Comparison of ENCODE assay signal across 22 mouse cellular contexts in the genomic region with DNA sequence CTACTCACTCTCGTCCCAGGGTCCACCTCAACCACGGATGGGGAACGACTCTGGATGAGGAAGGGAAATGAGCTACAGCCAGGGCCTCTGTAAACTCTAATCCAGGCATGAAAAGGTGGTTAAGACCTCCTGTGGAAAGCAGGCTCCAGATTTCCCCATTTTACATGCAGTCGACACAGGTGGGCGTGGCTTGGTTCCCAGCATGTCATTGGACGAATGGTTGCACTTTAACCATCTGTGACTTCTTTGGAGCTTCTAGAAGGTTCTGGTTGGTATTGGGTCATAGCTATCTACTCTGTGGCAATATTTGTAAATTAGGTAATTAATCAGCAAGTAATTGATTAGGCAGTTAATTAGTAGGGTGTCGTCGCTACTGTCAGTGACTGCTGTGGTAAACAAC.
A peak's percentile ranks its signal among the peaks of the same experiment; 100 is the strongest.
DNase-seq lines count a peak whose midpoint lies in the region; ATAC-seq and TF ChIP-seq lines count a peak whose summit lies in the region.
"Had no signal": no experiment of that assay in that cellular context is flagged by ENCODE, and none has a peak within 500 bp of the region (broad histone marks: within the 10 kb centered on the region; RNA-seq: fewer than 3 reads in every experiment).

No protein-coding gene starts in this region.

- no peak overlapping the region for H3K9ac ChIP-seq in forebrain, postnatal 0 days
- no peak overlapping the region for H3K9ac ChIP-seq in forebrain, embryonic 12.5 days
- H3K9ac ChIP-seq in midbrain, embryonic 11.5 days (ENCODE audit: low read length) = no peak overlapping the region
- no peak overlapping the region for H3K9ac ChIP-seq in midbrain, embryonic 13.5 days (replicated peaks)
- H3K9ac ChIP-seq in liver, postnatal 0 days (replicated peaks) = no peak overlapping the region
- H3K9ac ChIP-seq: embryonic facial prominence, embryonic 15.5 days; forebrain, embryonic 13.5 days; hindbrain, embryonic 15.5 days had no signal

- no peak for TF ChIP-seq CTCF in forebrain, postnatal 0 days (IDR thresholded peaks at IDR 0.05; ENCODE audit: low read depth)
- no peak for TF ChIP-seq CTCF in liver, postnatal 0 days (IDR thresholded peaks at IDR 0.05; ENCODE audit: low read depth)

- 64% methylated on average over 8 of the region's 8 CpGs for WGBS in forebrain, postnatal 0 days
- WGBS in forebrain, embryonic 12.5 days = 81% methylated on average over 8 of the region's 8 CpGs
- WGBS in midbrain, embryonic 11.5 days = 78% methylated on average over 8 of the region's 8 CpGs
- WGBS in midbrain, embryonic 13.5 days = 80% methylated on average over 8 of the region's 8 CpGs
- WGBS in limb, embryonic 10.5 days = 84% methylated on average over 8 of the region's 8 CpGs
- WGBS in liver, postnatal 0 days (ENCODE audit: insufficient replicate concordance) = 78% methylated on average over 8 of the region's 8 CpGs

- H3K4me1 ChIP-seq in forebrain, postnatal 0 days (ENCODE audit: insufficient read depth) = no peaks in the 10 kb centered on the region
- peaks cover 21% of the 10 kb centered on the region for H3K4me1 ChIP-seq in forebrain, embryonic 12.5 days
- H3K4me1 ChIP-seq in midbrain, embryonic 11.5 days (ENCODE audit: control insufficient read depth, insufficient read depth, low read length) = peaks cover 12% of the 10 kb centered on the region
- H3K4me1 ChIP-seq in midbrain, embryonic 13.5 days (replicated peaks) = peaks cover 27% of the 10 kb centered on the region
- peaks cover 31% of the 10 kb centered on the region for H3K4me1 ChIP-seq in limb, embryonic 10.5 days
- H3K4me1 ChIP-seq in liver, postnatal 0 days (ENCODE audit: insufficient read depth) = no peaks in the 10 kb centered on the region

- H3K27ac ChIP-seq in forebrain, postnatal 0 days (ENCODE audit: low read depth, low read length) = no peak overlapping the region; the same call in 1 of the 2 replicates
- H3K27ac ChIP-seq in forebrain, embryonic 12.5 days = no peak overlapping the region
- H3K27ac ChIP-seq in midbrain, embryonic 11.5 days (ENCODE audit: low read depth, low read length) = no peak overlapping the region
- H3K27ac ChIP-seq in midbrain, embryonic 13.5 days = no peak overlapping the region
- H3K27ac ChIP-seq in limb, embryonic 10.5 days = no peak overlapping the region
- no peak overlapping the region for H3K27ac ChIP-seq in liver, postnatal 0 days (ENCODE audit: low read depth)
- H3K27ac ChIP-seq: embryonic facial prominence, embryonic 15.5 days; forebrain, embryonic 13.5 days; heart, adult 2 months; hindbrain, embryonic 10.5 days; hindbrain, embryonic 15.5 days had no signal

- no peak overlapping the region for H3K4me3 ChIP-seq in forebrain, postnatal 0 days (ENCODE audit: low read depth, low read length)
- no peak overlapping the region for H3K4me3 ChIP-seq in forebrain, embryonic 12.5 days (replicated peaks)
- no peak overlapping the region for H3K4me3 ChIP-seq in midbrain, embryonic 11.5 days (ENCODE audit: low read depth, low read length)
- H3K4me3 ChIP-seq in midbrain, embryonic 13.5 days (replicated peaks) = no peak overlapping the region
- no peak overlapping the region for H3K4me3 ChIP-seq in limb, embryonic 10.5 days
- H3K4me3 ChIP-seq in liver, postnatal 0 days (ENCODE audit: low read depth, low read length) = no peak overlapping the region
- H3K4me3 ChIP-seq: embryonic facial prominence, embryonic 15.5 days; erythroblast, embryonic 14.5 days; forebrain, embryonic 13.5 days; heart, adult 2 months; hindbrain, embryonic 10.5 days; hindbrain, embryonic 15.5 days had no signal

- no peak for TF ChIP-seq EP300 in liver, postnatal 0 days (IDR thresholded peaks at IDR 0.05; ENCODE audit: low read depth)

- H3K9me3 ChIP-seq in forebrain, postnatal 0 days (ENCODE audit: low read length) = no peaks in the 10 kb centered on the region
- no peaks in the 10 kb centered on the region for H3K9me3 ChIP-seq in forebrain, embryonic 12.5 days
- H3K9me3 ChIP-seq in midbrain, embryonic 11.5 days (ENCODE audit: control insufficient read depth, low read length) = no peaks in the 10 kb centered on the region; the same call in 1 of the 2 replicates
- H3K9me3 ChIP-seq in midbrain, embryonic 13.5 days = no peaks in the 10 kb centered on the region
- H3K9me3 ChIP-seq in limb, embryonic 10.5 days (replicated peaks) = no peaks in the 10 kb centered on the region
- no peaks in the 10 kb centered on the region; the same call in 1 of the 2 replicates for H3K9me3 ChIP-seq in liver, postnatal 0 days (ENCODE audit: low read length)
- H3K9me3 ChIP-seq: embryonic facial prominence, embryonic 15.5 days; forebrain, embryonic 13.5 days; hindbrain, embryonic 10.5 days; hindbrain, embryonic 15.5 days had no signal

- H3K36me3 ChIP-seq in forebrain, postnatal 0 days (ENCODE audit: insufficient read depth) = no peaks in the 10 kb centered on the region
- no peaks in the 10 kb centered on the region for H3K36me3 ChIP-seq in forebrain, embryonic 12.5 days (replicated peaks)
- H3K36me3 ChIP-seq in midbrain, embryonic 11.5 days (ENCODE audit: control insufficient read depth, insufficient read depth, low read length) = no peaks in the 10 kb centered on the region
- no peaks in the 10 kb centered on the region for H3K36me3 ChIP-seq in midbrain, embryonic 13.5 days
- H3K36me3 ChIP-seq in limb, embryonic 10.5 days = no peaks in the 10 kb centered on the region
- no peaks in the 10 kb centered on the region for H3K36me3 ChIP-seq in liver, postnatal 0 days (replicated peaks; ENCODE audit: insufficient read depth, low read length)
- H3K36me3 ChIP-seq: embryonic facial prominence, embryonic 15.5 days; G1E; hindbrain, embryonic 10.5 days; hindbrain, embryonic 15.5 days had no signal

- DNase-seq in forebrain, postnatal 0 days = no peak
- DNase-seq in midbrain, embryonic 11.5 days (ENCODE audit: low spot score, missing footprints) = peak; percentile 78
- DNase-seq in R1 (ENCODE audit: low read depth, low spot score) = peak; percentile 51
- DNase-seq in limb, embryonic 10.5 days (ENCODE audit: low spot score) = peak; percentile 26
- DNase-seq in liver, postnatal 0 days = no peak
- DNase-seq: adrenal gland, postnatal 14 days; cerebellum, adult 18-20 months; embryo, embryonic 11 days; gastrocnemius, postnatal 10 days; heart, adult 2 months had no signal

- no peak for ATAC-seq in forebrain, postnatal 0 days
- ATAC-seq in forebrain, embryonic 12.5 days (ENCODE audit: low FRiP score) = no peak
- no peak for ATAC-seq in midbrain, embryonic 11.5 days (ENCODE audit: low FRiP score)
- no peak for ATAC-seq in midbrain, embryonic 13.5 days
- ATAC-seq in liver, postnatal 0 days = no peak
- ATAC-seq: activated CD4-positive, CD25-positive, alpha-beta regulatory T cell, adult 4 months; forebrain, embryonic 13.5 days; inflammation-experienced regulatory T-cells, adult 6 months; intestine, postnatal 0 days had no signal

- H3K4me2 ChIP-seq in forebrain, postnatal 0 days (ENCODE audit: low read depth) = 0 out of 2 replicates have a peak overlapping the region, but pooled peaks have one; percentile 78
- H3K4me2 ChIP-seq in forebrain, embryonic 12.5 days = no peak overlapping the region
- H3K4me2 ChIP-seq in midbrain, embryonic 11.5 days = no peak overlapping the region
- no peak overlapping the region for H3K4me2 ChIP-seq in midbrain, embryonic 13.5 days (replicated peaks)
- no peak overlapping the region for H3K4me2 ChIP-seq in liver, postnatal 0 days (ENCODE audit: low read depth, low read length)
- H3K4me2 ChIP-seq: embryonic facial prominence, embryonic 15.5 days; heart, embryonic 11.5 days had no signal

- no peaks in the 10 kb centered on the region for H3K27me3 ChIP-seq in forebrain, postnatal 0 days (ENCODE audit: insufficient read depth, low read length)
- H3K27me3 ChIP-seq in forebrain, embryonic 12.5 days = peaks cover 14% of the 10 kb centered on the region
- H3K27me3 ChIP-seq in midbrain, embryonic 11.5 days (ENCODE audit: control insufficient read depth, insufficient read depth, low read length) = peaks cover 2% of the 10 kb centered on the region
- no peaks in the 10 kb centered on the region for H3K27me3 ChIP-seq in midbrain, embryonic 13.5 days
- peaks cover 52% of the 10 kb centered on the region for H3K27me3 ChIP-seq in limb, embryonic 10.5 days (ENCODE audit: low read depth, poor library complexity, severe bottlenecking)
- H3K27me3 ChIP-seq in liver, postnatal 0 days (ENCODE audit: insufficient read depth, low read length) = peaks cover 41% of the 10 kb centered on the region
- H3K27me3 ChIP-seq: forebrain, embryonic 13.5 days; hindbrain, embryonic 15.5 days had no signal

Comparison
In these comparisons a context has a peak if more than half of its experiments do, and no peak if none do; other contexts are left out.
1. DNase-seq: peak in midbrain, embryonic 11.5 days (single experiment), R1 (single experiment) and limb, embryonic 10.5 days (single experiment); none in forebrain, postnatal 0 days (single experiment) and liver, postnatal 0 days (single experiment).